Mouse (Mus musculus) stomach, embryonic 16.5 days (tissue): ENCODE measurements around the gene Tarbp2. TPM values are rescaled to one million over a fixed set of nuclear protein-coding genes. Genes with fewer than 3 reads are reported as not detected.

Experiments used
- ATAC-seq: fragments of 200-750 bp; cut with Nextera tagmentation; 2 replicates; pipeline ENCODE4 v1.8.0; 2017; ENCODE audit warnings: moderate number of reproducible peaks, moderate TSS enrichment; ENCODE audit not compliant: insufficient read depth, low FRiP score
- H3K27ac ChIP-seq: fragments of 300-500 bp; sonication (generic); 2 replicates; pipeline ENCODE4 v1.5.1; 2014; ENCODE audit warnings: low read length
- H3K27me3 ChIP-seq: fragments of 300-500 bp; sonication (generic); 2 replicates; pipeline ENCODE4 v1.6.1; 2014; ENCODE audit warnings: low read length, control low read depth, mixed read lengths; ENCODE audit not compliant: control insufficient read depth, insufficient read depth
- H3K36me3 ChIP-seq: fragments of 300-500 bp; sonication (generic); 2 replicates; pipeline ENCODE4 v1.6.1; 2014; ENCODE audit warnings: low read length; ENCODE audit not compliant: control insufficient read depth, insufficient read depth
- H3K4me1 ChIP-seq: fragments of 300-500 bp; sonication (generic); 2 replicates; pipeline ENCODE4 v1.6.1; 2014; ENCODE audit warnings: low read length, control low read depth, mixed read lengths; ENCODE audit not compliant: control insufficient read depth, insufficient read depth
- H3K4me2 ChIP-seq: fragments of 300-500 bp; sonication (generic); 2 replicates; pipeline ENCODE4 v1.6.1; 2014; ENCODE audit warnings: low read depth, low read length, mixed read lengths
- H3K4me3 ChIP-seq: fragments of 300-500 bp; sonication (generic); replicated peaks from 2 replicates; pipeline ENCODE4 v1.5.1; 2014; ENCODE audit warnings: mild to moderate bottlenecking, low read length
- H3K9ac ChIP-seq: fragments of 300-500 bp; sonication (generic); 2 replicates; pipeline ENCODE4 v1.6.1; 2014; ENCODE audit warnings: low read length
- H3K9me3 ChIP-seq: fragments of 300-500 bp; sonication (generic); replicated peaks from 2 replicates; pipeline ENCODE4 v1.6.1; 2016; ENCODE audit warnings: low read length, control low read depth; ENCODE audit not compliant: control insufficient read depth
- WGBS: fragments of 180-500 bp; shearing (Covaris S2); extraction: QIAGEN DNeasy Blood & Tissue Kit; methylation state at CpG from one replicate; pipeline ENCODE4 v1.1.7; 2014; 5-methylcytosine and 5-hydroxymethylcytosine counted together
- polyA plus RNA-seq: library from polyadenylated mRNA; unstranded; fragments of >200 nt; fragmentation: Nextera tagmentation; extraction: Ambion mirVana; gene quantifications from 2 replicates; pipeline ENCODE4 v1.2.1, GENCODE M21; 2015

Tarbp2 gene
- polyA plus RNA-seq, 1 experiment from 2014 or later = 87.0 TPM

DNA sequence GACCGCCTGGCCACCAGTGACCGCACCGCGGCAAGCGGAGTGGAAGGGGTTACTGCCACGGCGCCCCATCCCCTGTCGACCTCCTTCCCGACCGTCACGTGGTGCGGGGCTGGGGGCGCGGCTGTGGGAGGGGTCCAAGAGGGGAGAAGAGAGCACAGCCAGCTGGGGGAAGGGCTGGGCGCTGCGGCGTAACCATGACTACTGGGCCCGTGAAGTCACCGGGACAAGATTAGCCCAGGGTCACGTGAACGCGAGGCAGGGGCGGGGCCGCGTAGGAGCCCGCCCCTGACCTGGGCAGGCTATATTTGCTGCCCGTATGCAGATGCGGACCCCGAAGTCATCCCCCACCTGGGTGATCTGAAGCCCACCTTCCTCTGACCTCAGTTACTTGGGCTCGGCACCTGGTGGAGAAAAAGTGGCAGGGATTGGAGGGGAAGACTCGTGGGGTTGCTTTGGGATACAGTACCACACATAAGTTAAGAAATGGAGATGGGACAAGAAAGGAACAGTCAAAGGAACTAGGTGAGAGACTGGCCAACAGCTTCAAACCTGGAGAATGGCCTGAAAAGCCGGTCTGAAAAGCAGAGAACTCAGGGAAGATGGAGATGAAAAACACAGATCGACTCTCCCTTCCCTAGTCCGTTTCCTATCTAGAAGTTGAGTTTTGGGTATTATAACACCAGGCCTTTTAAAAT lies 7.3 kb upstream of the Tarbp2 start:
- H3K4me3 ChIP-seq = peak overlapping the region; percentile 70
- peak overlapping the region; percentile 76 for H3K9ac ChIP-seq
- peaks cover 32% of the 10 kb centered on the region for H3K4me1 ChIP-seq
- 1% methylated on average over 34 of the region's 34 CpGs for WGBS
- H3K27me3 ChIP-seq = no peaks in the 10 kb centered on the region
- no peaks in the 10 kb centered on the region for H3K9me3 ChIP-seq
- H3K36me3 ChIP-seq = no peaks in the 10 kb centered on the region
- ATAC-seq = peak; percentile 95
- peak overlapping the region; percentile 95 for H3K4me2 ChIP-seq
- peak overlapping the region; percentile 85 for H3K27ac ChIP-seq

DNA sequence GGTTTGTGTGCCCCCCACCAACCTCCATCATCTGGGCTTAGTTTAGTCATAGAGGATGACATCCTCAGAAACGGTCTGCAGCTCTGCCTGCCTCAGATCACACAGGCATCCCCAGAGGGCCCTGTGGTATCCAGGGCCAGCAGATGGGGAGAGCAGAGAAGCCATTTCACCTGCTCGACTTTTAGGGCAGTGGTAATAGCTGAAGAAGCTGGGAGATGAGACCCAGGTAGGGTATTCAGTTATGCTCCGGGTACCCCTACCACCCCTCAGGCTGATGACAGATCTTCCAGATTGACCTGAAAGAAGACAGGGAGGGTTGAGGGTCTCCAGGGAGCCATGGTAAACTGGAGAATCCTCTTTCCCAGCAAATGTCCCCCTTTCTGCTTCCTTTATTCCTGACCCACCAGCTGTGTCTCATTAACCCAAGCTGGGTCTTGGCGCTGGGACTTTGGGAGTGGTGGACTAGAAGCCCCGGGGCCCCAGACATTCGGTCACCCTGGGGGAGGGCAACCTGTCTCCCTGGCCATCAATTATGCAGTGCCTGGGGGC lies 6.6 kb upstream of the Tarbp2 start:
- WGBS = 14% methylated on average over 6 of the region's 6 CpGs
- Histone ChIP-seq H3K27me3 (no peaks in the 10 kb centered on the region), H3K36me3 (no peaks in the 10 kb centered on the region), H3K4me3 (peak overlapping the region; percentile 70), H3K4me2 (peak overlapping the region; percentile 95), H3K9ac (peak overlapping the region; percentile 76), H3K9me3 (no peaks in the 10 kb centered on the region), H3K4me1 (peaks cover 38% of the 10 kb centered on the region), H3K27ac (peak overlapping the region; percentile 80)
- ATAC-seq = no peak

DNA sequence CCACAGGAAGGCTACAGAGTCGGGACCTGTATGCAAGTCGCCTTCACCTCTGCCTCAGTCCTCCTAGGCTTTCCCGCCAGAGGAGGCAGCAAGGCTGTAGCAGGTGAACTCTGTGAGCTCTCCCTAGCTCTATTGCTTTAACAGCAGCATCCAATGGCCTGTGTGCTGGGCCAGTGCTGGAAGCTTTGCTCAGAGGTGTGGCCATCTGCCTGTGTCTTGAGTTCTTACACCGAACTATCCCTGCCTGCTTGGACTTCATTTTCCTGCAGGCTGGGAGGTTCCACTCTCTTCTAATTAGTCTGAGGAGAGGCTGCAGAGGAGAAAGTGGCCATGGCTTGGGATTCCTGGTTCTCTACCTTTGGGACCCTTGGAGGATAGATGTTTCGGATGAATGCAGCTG lies 6.0 kb upstream of the Tarbp2 start:
- no peak overlapping the region for H3K4me2 ChIP-seq
- WGBS = 45% methylated on average over 5 of the region's 5 CpGs
- H3K27ac ChIP-seq = peak overlapping the region; percentile 80; the same call in 1 of the 2 replicates
- peaks cover 38% of the 10 kb centered on the region for H3K4me1 ChIP-seq
- H3K4me3 ChIP-seq = no peak overlapping the region
- H3K9me3 ChIP-seq = no peaks in the 10 kb centered on the region
- H3K27me3 ChIP-seq = no peaks in the 10 kb centered on the region
- no peak overlapping the region for H3K9ac ChIP-seq
- no peak for ATAC-seq
- no peaks in the 10 kb centered on the region for H3K36me3 ChIP-seq

DNA sequence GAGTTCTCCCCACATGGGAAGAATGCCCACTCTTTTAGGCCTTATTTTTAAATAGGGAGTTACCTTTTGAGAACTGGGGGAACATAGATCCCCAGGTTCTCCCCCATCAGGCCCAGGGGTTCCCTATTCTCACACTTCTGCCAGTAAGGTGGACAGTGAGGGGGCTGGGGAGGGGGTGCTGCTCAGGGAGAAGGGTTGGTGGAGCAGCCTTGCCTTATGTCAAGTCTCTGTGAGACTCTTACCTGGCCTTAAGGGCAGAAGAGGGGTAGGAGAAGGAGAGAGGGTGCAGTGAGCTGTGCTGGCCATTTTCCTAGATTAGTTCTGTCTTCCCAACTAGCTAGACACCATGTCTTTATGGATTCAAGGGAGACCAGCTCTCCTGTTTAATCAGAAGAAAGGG lies 5.5 kb upstream of the Tarbp2 start:
- Histone ChIP-seq H3K36me3 (no peaks in the 10 kb centered on the region), H3K4me1 (peaks cover 38% of the 10 kb centered on the region), H3K27ac (no peak overlapping the region), H3K9ac (no peak overlapping the region), H3K4me3 (no peak overlapping the region), H3K4me2 (no peak overlapping the region), H3K9me3 (no peaks in the 10 kb centered on the region), H3K27me3 (no peaks in the 10 kb centered on the region)
- no peak for ATAC-seq

DNA sequence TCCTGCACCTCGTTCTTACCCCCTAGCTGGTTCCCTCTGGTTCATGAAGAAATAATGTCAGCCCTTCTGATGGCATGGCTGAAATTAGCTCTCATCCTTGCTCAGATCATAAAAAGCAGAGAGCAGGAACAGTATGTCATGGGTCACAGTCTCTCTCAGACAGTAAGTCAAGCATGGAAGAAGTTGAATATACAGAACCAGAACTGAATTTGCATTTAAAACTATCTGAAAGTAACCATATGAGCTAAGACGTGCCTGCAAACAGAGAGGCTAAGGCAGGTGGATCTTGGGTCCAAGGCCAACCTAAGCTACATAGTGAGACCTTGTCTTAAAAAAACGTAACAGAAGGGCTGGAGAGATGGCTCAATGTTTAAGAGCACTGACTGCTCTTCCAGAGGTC lies 5.0 kb upstream of the Tarbp2 start:
- 83% methylated on average over 3 of the region's 3 CpGs for WGBS
- no peak overlapping the region for H3K27ac ChIP-seq
- H3K4me3 ChIP-seq = no peak overlapping the region
- no peak overlapping the region for H3K4me2 ChIP-seq
- peaks cover 38% of the 10 kb centered on the region for H3K4me1 ChIP-seq
- H3K9ac ChIP-seq = no peak overlapping the region
- no peak for ATAC-seq
- H3K27me3 ChIP-seq = no peaks in the 10 kb centered on the region
- no peaks in the 10 kb centered on the region for H3K9me3 ChIP-seq
- no peaks in the 10 kb centered on the region for H3K36me3 ChIP-seq

DNA sequence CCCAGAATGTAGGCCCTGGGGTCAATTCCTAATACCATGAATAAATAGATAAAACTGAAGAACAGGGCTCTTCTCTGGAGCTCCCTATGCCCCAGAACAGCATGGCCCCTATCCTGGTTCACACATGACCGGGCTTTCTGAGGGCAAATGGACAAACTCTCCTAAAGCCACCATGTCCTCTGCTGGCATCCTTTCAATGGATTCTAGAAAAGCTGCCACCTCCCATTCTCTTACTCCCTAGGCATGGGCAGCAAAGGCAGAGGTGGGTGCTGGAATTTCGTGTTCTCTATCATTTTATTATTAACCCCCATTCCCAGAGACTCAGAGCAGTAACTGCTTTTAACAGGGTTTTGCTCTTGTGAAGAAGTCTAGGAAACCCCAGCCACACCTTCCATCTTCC lies 2.7 kb upstream of the Tarbp2 start:
- peaks cover 42% of the 10 kb centered on the region for H3K4me1 ChIP-seq
- H3K9me3 ChIP-seq = no peaks in the 10 kb centered on the region
- WGBS = 90% methylated on average over 2 of the region's 2 CpGs
- H3K27me3 ChIP-seq = no peaks in the 10 kb centered on the region
- no peak for ATAC-seq
- H3K4me3 ChIP-seq = no peak overlapping the region
- no peak overlapping the region for H3K9ac ChIP-seq
- no peak overlapping the region for H3K4me2 ChIP-seq
- no peaks in the 10 kb centered on the region for H3K36me3 ChIP-seq
- H3K27ac ChIP-seq = no peak overlapping the region

DNA sequence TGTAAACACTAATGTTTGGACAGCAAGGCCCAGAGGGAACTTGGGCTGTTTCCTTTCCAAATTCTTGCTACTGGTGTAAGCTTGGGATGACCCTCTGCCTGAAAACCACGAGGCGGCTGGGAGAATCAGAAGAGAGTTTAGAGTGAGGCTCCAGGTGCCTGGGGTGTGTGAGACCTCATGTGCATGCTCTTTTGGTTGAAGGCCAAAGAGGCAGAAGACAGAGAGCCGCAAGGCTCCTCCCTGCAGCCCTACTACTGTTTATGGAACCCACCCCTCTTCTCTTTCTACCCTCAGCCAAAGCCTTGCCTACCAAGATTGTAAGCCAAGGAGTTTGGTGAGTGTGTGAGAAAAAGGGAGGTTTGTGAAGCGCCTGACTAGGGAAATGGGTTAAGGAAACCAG lies 2.2 kb upstream of the Tarbp2 start:
- no peak overlapping the region for H3K27ac ChIP-seq
- no peak for ATAC-seq
- peak overlapping the region; percentile 75; the same call in 1 of the 2 replicates for H3K9ac ChIP-seq

DNA sequence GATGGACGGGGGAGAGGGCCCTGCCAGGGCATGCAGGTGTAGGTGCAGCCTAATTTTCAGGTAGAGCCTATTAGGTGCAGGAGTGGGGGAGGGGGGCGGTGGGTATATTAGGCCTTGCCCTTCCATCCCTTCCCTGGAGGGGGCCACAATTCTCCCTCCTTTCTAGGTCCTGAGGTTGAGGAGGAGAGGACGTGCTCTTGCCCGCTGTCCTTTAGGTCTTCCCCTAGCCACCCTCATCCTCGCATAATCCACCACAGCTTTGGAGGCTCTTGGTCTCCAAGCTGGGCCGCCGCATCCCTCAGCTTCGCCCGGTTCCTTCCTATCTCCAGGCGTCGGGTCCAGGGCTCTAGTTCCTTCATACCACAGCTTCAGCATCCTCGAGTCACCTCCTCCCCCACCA lies 1.7 kb upstream of the Tarbp2 start:
- no peaks in the 10 kb centered on the region for H3K36me3 ChIP-seq
- H3K9ac ChIP-seq = peak overlapping the region; percentile 75
- H3K9me3 ChIP-seq = no peaks in the 10 kb centered on the region
- peak overlapping the region; percentile 81; the same call in 1 of the 2 replicates for H3K27ac ChIP-seq
- peak overlapping the region; percentile 57 for H3K4me3 ChIP-seq
- no peak for ATAC-seq
- H3K4me1 ChIP-seq = peaks cover 42% of the 10 kb centered on the region
- 2% methylated on average over 12 of the region's 12 CpGs for WGBS
- no peaks in the 10 kb centered on the region for H3K27me3 ChIP-seq
- H3K4me2 ChIP-seq = peak overlapping the region; percentile 86

More for the DNA sequence above, 2.2 kb upstream of the Tarbp2 start:
- Histone ChIP-seq H3K4me3 (peak overlapping the region; percentile 57), H3K4me2 (peak overlapping the region; percentile 86), H3K4me1 (peaks cover 46% of the 10 kb centered on the region), H3K36me3 (no peaks in the 10 kb centered on the region), H3K9me3 (no peaks in the 10 kb centered on the region), H3K27me3 (no peaks in the 10 kb centered on the region)
- WGBS = 30% methylated on average over 4 of the region's 4 CpGs

DNA sequence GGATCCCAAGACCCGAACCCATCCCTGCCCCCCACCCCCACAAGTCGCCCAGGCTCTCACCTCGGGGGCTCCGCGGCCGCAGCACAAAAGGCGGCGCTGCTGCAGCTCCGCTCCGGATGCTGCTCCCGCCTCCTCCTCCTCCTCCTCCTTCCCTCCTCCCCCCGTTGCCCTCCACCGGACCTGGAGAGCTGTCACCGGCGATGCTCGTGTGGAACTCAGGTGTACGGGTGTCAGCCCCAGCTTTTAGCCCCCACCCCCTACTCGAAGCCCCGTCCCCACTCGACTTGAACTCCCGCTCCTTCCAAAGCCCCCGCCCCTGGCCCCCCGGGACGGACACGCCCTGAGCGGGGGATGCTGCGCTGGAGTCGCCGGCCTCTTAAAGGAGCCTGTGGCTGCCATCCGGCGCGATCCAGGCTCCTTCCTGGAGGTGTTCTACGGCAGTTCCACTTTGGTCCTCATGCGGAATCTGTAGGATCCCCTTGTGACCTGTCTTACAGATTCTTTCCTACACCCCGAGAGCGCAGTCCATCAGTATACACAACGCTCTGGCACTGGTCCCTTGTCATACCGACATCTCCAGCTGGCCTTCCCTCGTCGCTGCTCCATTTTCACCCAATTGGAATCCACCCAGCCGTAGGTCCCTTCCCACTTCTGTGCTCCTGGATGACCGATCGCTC lies 1.1 kb upstream of the Tarbp2 start, which contains the start of gene Map3k12:
TSS of gene Map3k12 (minus strand) at position 337 of the 677 bp plus-strand sequence.
- under 1% methylated on average over 43 of the region's 43 CpGs for WGBS
- Histone ChIP-seq H3K4me3 (peak within 1 kb of the TSS; percentile 57), H3K4me2 (peak within 1 kb of the TSS; percentile 86), H3K9me3 (no peaks in the 10 kb centered on the region), H3K36me3 (no peaks in the 10 kb centered on the region), H3K9ac (peak within 1 kb of the TSS; percentile 75), H3K27me3 (no peaks in the 10 kb centered on the region), H3K4me1 (peaks cover 37% of the 10 kb centered on the region), H3K27ac (peak within 1 kb of the TSS; percentile 81)
- no peak for ATAC-seq
